Mouse (Mus musculus) MEL (cell line): ENCODE data around the gene Orm3. TPM values are rescaled to one million over a fixed set of nuclear protein-coding genes. Genes with fewer than 3 reads are reported as not detected.

ENCODE experiments used
- DNase-seq: peaks from one replicate; pipeline ENCODE4 v3.0.0; 2011; ENCODE audit warnings: low read depth, low spot score
- H3K27ac ChIP-seq: 2 replicates; pipeline ENCODE4 v1.5.1; 2012; ENCODE audit warnings: low read depth, mild to moderate bottlenecking, control low read depth, low read length, moderate library complexity; ENCODE audit not compliant: control insufficient read depth
- H3K27me3 ChIP-seq, 2 experiments: fragments of 150-350 bp in 1 of 2; sonication (generic) in 1 of 2; 2 replicates each; pipeline ENCODE4 v1.6.1; 2012; ENCODE audit warnings: low read length in 2 of 2, mild to moderate bottlenecking in 2 of 2, improper control_type of control experiment in 1 of 2, moderate library complexity in 1 of 2; ENCODE audit not compliant: insufficient read depth in 2 of 2, control insufficient read depth in 1 of 2
- H3K36me3 ChIP-seq, 2 experiments: 2 replicates each; pipeline ENCODE4 v1.6.1; 2012 to 2014; ENCODE audit warnings: low read length in 2 of 2, improper control_type of control experiment in 1 of 2, inconsistent platforms in 1 of 2, mild to moderate bottlenecking in 1 of 2; ENCODE audit not compliant: insufficient read depth in 2 of 2, control insufficient read depth in 1 of 2
- H3K4me1 ChIP-seq, 2 experiments: fragments of 150-350 bp in 1 of 2; sonication (generic) in 1 of 2; 2 replicates each; pipeline ENCODE4 v1.6.1; 2012; ENCODE audit warnings: low read length in 2 of 2, improper control_type of control experiment in 1 of 2, mild to moderate bottlenecking in 1 of 2; ENCODE audit not compliant: insufficient read depth in 2 of 2, control insufficient read depth in 1 of 2
- H3K4me3 ChIP-seq, 2 experiments: fragments of 150-350 bp in 1 of 2; sonication (generic) in 1 of 2; 2 replicates each; pipeline ENCODE4 v1.5.1; 2012; ENCODE audit warnings: low read depth in 2 of 2, low read length in 2 of 2, mild to moderate bottlenecking in 2 of 2, moderate library complexity in 2 of 2, control low read depth in 1 of 2, improper control_type of control experiment in 1 of 2; ENCODE audit not compliant: control insufficient read depth in 1 of 2, insufficient read depth in 1 of 2
- H3K79me2 ChIP-seq: 2 replicates; pipeline ENCODE4 v1.6.1; 2012; ENCODE audit warnings: mild to moderate bottlenecking, low read length, moderate library complexity; ENCODE audit not compliant: control insufficient read depth, poor library complexity, insufficient read depth
- H3K9ac ChIP-seq: 2 replicates; pipeline ENCODE4 v1.6.1; 2012; ENCODE audit warnings: low read depth, mild to moderate bottlenecking, control low read depth, low read length, moderate library complexity; ENCODE audit not compliant: control insufficient read depth, poor library complexity, severe bottlenecking
- H3K9me3 ChIP-seq: fragments of 150-350 bp; sonication (generic); replicated peaks from 2 replicates; pipeline ENCODE4 v1.6.1; 2012; ENCODE audit warnings: mild to moderate bottlenecking, low read length, improper control_type of control experiment, moderate library complexity; ENCODE audit not compliant: insufficient read depth
- BHLHE40 ChIP-seq: IDR thresholded peaks from 2 replicates; pipeline ENCODE4 v1.6.1; 2012; ENCODE audit warnings: low read depth, mild to moderate bottlenecking, inconsistent platforms, low read length, improper control_type of control experiment, borderline replicate concordance
- CHD1 ChIP-seq: IDR thresholded peaks from 2 replicates; pipeline ENCODE4 v1.6.1; 2012; ENCODE audit warnings: low read depth, mild to moderate bottlenecking, inconsistent platforms, low read length, improper control_type of control experiment
- CTCF ChIP-seq, 3 experiments: IDR thresholded peaks in 2 of 3; conservative IDR thresholded peaks in 1 of 3; 2 replicates each; pipeline ENCODE4 v1.5.1; 2011 to 2012; ENCODE audit warnings: low read length in 3 of 3, low read depth in 2 of 3, mild to moderate bottlenecking in 2 of 3, improper control_type of control experiment in 1 of 3, inconsistent platforms in 1 of 3, mixed read lengths in 1 of 3, moderate library complexity in 1 of 3; ENCODE audit not compliant: control insufficient read depth in 1 of 3, insufficient read depth in 1 of 3, poor library complexity in 1 of 3, severe bottlenecking in 1 of 3
- E2F4 ChIP-seq: IDR thresholded peaks from 2 replicates; pipeline ENCODE4 v1.6.1; 2011; ENCODE audit warnings: low read depth, low read length, improper control_type of control experiment, borderline replicate concordance
- EP300 ChIP-seq, 2 experiments: IDR thresholded peaks; 2 replicates each; pipeline ENCODE4 v1.6.1; 2011; ENCODE audit warnings: improper control_type of control experiment in 2 of 2, low read length in 2 of 2, low read depth in 1 of 2, mild to moderate bottlenecking in 1 of 2
- GABPA ChIP-seq: IDR thresholded peaks from 2 replicates; pipeline ENCODE4 v1.6.1; 2012; ENCODE audit warnings: low read depth, mild to moderate bottlenecking, inconsistent platforms, low read length, improper control_type of control experiment, moderate library complexity
- GATA1 ChIP-seq: IDR thresholded peaks from 2 replicates; pipeline ENCODE4 v1.6.1; 2011; ENCODE audit warnings: low read depth, low read length, improper control_type of control experiment
- JUND ChIP-seq: IDR thresholded peaks from 2 replicates; pipeline ENCODE4 v1.6.1; 2011; ENCODE audit warnings: low read depth, mild to moderate bottlenecking, improper control_type of control experiment, low read length
- MAX ChIP-seq: IDR thresholded peaks from 2 replicates; pipeline ENCODE4 v1.6.1; 2011; ENCODE audit warnings: low read length, improper control_type of control experiment
- MAZ ChIP-seq: IDR thresholded peaks from 2 replicates; pipeline ENCODE4 v1.6.1; 2012; ENCODE audit warnings: low read depth, mild to moderate bottlenecking, inconsistent platforms, low read length, improper control_type of control experiment
- MEF2A ChIP-seq: IDR thresholded peaks from 2 replicates; pipeline ENCODE4 v1.6.1; 2014; ENCODE audit warnings: low read depth, mild to moderate bottlenecking, inconsistent platforms, low read length, improper control_type of control experiment; ENCODE audit not compliant: poor library complexity, insufficient replicate concordance, severe bottlenecking; ENCODE audit errors: extremely low read depth
- POLR2A ChIP-seq, 2 experiments: IDR thresholded peaks; 2 replicates each; pipeline ENCODE4 v1.6.1; 2011 to 2012; ENCODE audit warnings: low read length in 2 of 2, mild to moderate bottlenecking in 2 of 2, control low read depth in 1 of 2, improper control_type of control experiment in 1 of 2, low read depth in 1 of 2, moderate library complexity in 1 of 2; ENCODE audit not compliant: control insufficient read depth in 1 of 2, insufficient read depth in 1 of 2, poor library complexity in 1 of 2
- POLR2AphosphoS2 ChIP-seq: IDR thresholded peaks from 2 replicates; pipeline ENCODE4 v1.6.1; 2011; ENCODE audit warnings: low read length, improper control_type of control experiment
- POLR2AphosphoS5 ChIP-seq: IDR thresholded peaks from 2 replicates; pipeline ENCODE4 v1.6.1; 2012; ENCODE audit warnings: low read depth, borderline replicate concordance, mild to moderate bottlenecking, inconsistent platforms, low read length, moderate library complexity, mixed read lengths
- RAD21 ChIP-seq: IDR thresholded peaks from 2 replicates; pipeline ENCODE4 v1.6.1; 2011; ENCODE audit warnings: mild to moderate bottlenecking, low read depth, low read length, improper control_type of control experiment
- SIN3A ChIP-seq: IDR thresholded peaks from 2 replicates; pipeline ENCODE4 v1.6.1; 2012; ENCODE audit warnings: low read length, improper control_type of control experiment, inconsistent platforms
- SMC3 ChIP-seq: IDR thresholded peaks from 2 replicates; pipeline ENCODE4 v1.6.1; 2011; ENCODE audit warnings: low read depth, low read length, improper control_type of control experiment
- TBP ChIP-seq: IDR thresholded peaks from 2 replicates; pipeline ENCODE4 v1.8.0; 2011; ENCODE audit warnings: low read depth, low read length, improper control_type of control experiment
- UBTF ChIP-seq: IDR thresholded peaks from 2 replicates; pipeline ENCODE4 v1.6.1; 2012; ENCODE audit warnings: low read depth, mild to moderate bottlenecking, inconsistent platforms, low read length, improper control_type of control experiment, moderate library complexity, borderline replicate concordance; ENCODE audit not compliant: insufficient read depth
- USF2 ChIP-seq, 2 experiments: IDR thresholded peaks; 2 replicates each; pipeline ENCODE4 v1.6.1; 2011 to 2012; ENCODE audit warnings: improper control_type of control experiment in 2 of 2, low read length in 2 of 2, borderline replicate concordance in 1 of 2, inconsistent platforms in 1 of 2, low read depth in 1 of 2, mild to moderate bottlenecking in 1 of 2; ENCODE audit not compliant: insufficient read depth in 1 of 2
- ZMIZ1 ChIP-seq: IDR thresholded peaks from 2 replicates; pipeline ENCODE4 v1.6.1; 2012; ENCODE audit warnings: low read depth, mild to moderate bottlenecking, inconsistent platforms, low read length, improper control_type of control experiment, moderate library complexity
- polyA plus RNA-seq, 2 experiments: library from polyadenylated mRNA; stranded (reverse) in 1 of 2; unstranded in 1 of 2; fragments of >175 nt in 1 of 2; fragments of >200 nt in 1 of 2; gene quantifications; 2 replicates each; pipeline versions ENCODE4 v1.2.1 to v1.2.4; 2012; ENCODE audit warnings: low replicate concordance in 2 of 2, low read depth in 1 of 2; ENCODE audit not compliant: insufficient read length in 2 of 2, insufficient read depth in 1 of 2, missing spikeins in 1 of 2
- total RNA-seq: library from RNA; depleted of rRNA; stranded (reverse); fragments of 300-350 nt; gene quantifications from 2 replicates; pipeline ENCODE4 v1.2.3, GENCODE M21; 2012; rRNA removed

Orm3 gene
- not detected in 2 replicates for total RNA-seq
- polyA plus RNA-seq = not detected

DNA sequence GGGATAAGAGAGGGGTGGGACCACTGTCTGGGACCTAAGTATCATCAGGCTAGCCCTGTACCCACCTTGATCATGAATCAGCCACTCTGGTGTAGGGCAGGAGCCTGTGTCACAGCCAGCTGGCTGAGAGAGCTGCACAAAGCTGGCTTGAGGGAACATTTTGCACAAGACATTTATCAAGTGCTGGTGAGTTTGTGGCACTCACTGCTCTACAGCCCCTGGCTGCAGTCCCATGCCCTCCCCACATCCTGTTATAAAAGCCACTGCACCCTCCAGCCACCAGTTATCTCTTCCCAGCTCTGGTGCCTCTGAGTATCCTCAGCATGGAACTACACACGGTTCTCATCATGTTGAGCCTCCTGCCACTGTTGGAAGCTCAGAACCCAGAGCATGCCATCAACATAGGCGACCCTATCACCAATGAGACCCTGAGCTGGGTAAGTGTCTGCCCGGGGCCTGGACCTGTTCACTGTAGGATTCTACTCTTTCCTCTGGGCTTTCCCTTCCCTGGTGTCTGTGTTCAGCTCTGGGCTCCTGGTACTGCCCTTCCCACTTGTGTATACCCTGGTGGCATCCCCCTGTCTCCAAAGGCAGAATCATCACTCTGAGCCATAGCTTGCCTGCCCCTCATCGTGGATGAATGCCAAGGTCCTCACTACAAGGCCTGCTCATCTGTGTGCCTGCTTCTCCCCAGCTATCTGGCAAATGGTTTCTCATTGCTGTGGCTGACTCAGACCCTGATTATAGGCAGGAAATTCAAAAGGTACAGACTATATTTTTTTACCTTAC, at the start of gene Orm3:
Gene Orm3 (plus strand): TSS at position 286 of the 789 bp plus-strand sequence.
- Histone ChIP-seq H3K9me3 (no peaks in the 10 kb centered on the region), H3K79me2 (no peaks in the 10 kb centered on the region), H3K4me3 (no peak within 1 kb of the TSS), H3K27me3 (no peaks in the 10 kb centered on the region), H3K9ac (no peak within 1 kb of the TSS), H3K36me3 (no peaks in the 10 kb centered on the region), H3K4me1 (no peaks in the 10 kb centered on the region), H3K27ac (no peak within 1 kb of the TSS)
- TF ChIP-seq MAZ = no peak
- no peak for TF ChIP-seq SMC3
- TF ChIP-seq TBP = no peak
- TF ChIP-seq MEF2A = no peak
- TF ChIP-seq UBTF = no peak
- no peak for TF ChIP-seq RAD21
- no peak for TF ChIP-seq E2F4
- no peak for TF ChIP-seq POLR2A (IDR thresholded peaks at IDR 0.05; ENCODE audit: control insufficient read depth in 1 of 2, insufficient read depth in 1 of 2, low read depth in 1 of 2, low read length in 2 of 2, poor library complexity in 1 of 2)
- TF ChIP-seq BHLHE40 = no peak
- TF ChIP-seq GABPA = no peak
- TF ChIP-seq CHD1 = no peak
- no peak for TF ChIP-seq JUND
- DNase-seq = no peak

DNA sequence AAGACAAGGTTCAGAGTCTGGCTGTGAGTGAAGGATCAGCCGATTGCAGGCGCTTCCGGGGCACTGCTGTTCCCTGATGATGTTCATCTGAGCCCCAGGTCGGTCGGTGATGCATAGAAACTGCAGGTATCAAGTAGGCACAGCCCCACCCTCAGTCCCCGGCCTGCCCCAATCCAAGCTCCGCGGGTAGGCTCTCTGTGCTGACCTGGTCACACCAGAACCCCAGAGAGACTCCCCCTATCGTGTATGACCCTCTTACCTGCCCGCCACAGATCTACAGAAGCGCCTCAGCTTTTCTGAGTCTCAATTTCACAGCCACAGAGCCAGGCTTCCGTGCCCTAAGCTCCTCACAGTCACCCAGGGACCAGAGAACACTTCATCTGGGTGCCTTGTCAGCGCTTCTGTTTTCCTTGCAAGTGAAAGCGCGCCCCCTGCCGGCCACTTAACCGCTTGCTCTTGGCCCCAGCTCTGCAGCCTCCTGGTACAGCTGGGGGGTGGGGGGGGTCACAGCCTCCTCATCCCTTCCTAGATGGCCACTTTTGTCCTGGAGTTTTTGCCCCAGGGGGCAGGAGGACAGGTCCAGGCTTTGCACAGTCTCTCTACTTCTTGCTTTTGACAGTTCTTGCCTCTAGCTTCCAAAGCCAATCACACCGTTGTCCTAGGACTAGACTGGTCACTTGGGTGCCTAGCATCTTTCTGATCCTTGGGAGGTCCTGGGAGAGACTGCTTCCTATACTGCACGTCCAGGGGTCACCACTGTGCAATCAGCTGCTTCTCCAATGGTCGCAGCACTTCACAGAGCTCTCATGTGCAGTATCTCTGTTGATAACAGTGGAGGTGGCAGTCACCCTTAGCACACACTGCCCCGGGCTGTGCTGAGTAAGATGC, 48.5 kb upstream of the Orm3 start:
- H3K9me3 ChIP-seq = no peaks in the 10 kb centered on the region
- TF ChIP-seq POLR2A (IDR thresholded peaks at IDR 0.05; ENCODE audit: control insufficient read depth in 1 of 2, insufficient read depth in 1 of 2, low read depth in 1 of 2, low read length in 2 of 2, poor library complexity in 1 of 2) (no peak), ZMIZ1 (no peak), EP300 (IDR thresholded peaks at IDR 0.05; ENCODE audit: low read depth in 1 of 2, low read length in 2 of 2) (no peak), SMC3 (no peak), POLR2AphosphoS5 (no peak), POLR2AphosphoS2 (no peak), UBTF (no peak), SIN3A (no peak), USF2 (IDR thresholded peaks at IDR 0.05; ENCODE audit: borderline replicate concordance in 1 of 2, insufficient read depth in 1 of 2, low read depth in 1 of 2, low read length in 2 of 2) (no peak), MAX (no peak), CTCF (IDR thresholded peaks at IDR 0.05 in 2 of 3, conservative IDR thresholded peaks at IDR 0.05 in 1 of 3; ENCODE audit: control insufficient read depth in 1 of 3, insufficient read depth in 1 of 3, low read depth in 2 of 3, low read length in 3 of 3, poor library complexity in 1 of 3, severe bottlenecking in 1 of 3) (no peak), GATA1 (no peak)
- TF ChIP-seq, all 39 proteins: peak for 0
- no peaks in the 10 kb centered on the region for H3K4me1 ChIP-seq
- H3K36me3 ChIP-seq = no peaks in the 10 kb centered on the region
- H3K27me3 ChIP-seq = no peaks in the 10 kb centered on the region
- no peak for DNase-seq
- no peak overlapping the region for H3K27ac ChIP-seq
- H3K4me3 ChIP-seq = no peak overlapping the region
- no peaks in the 10 kb centered on the region for H3K79me2 ChIP-seq
- no peak overlapping the region for H3K9ac ChIP-seq
